Mouse (Mus musculus) midbrain, embryonic 14.5 days (tissue): ENCODE measurements around the gene Grn. TPM values are rescaled to one million over a fixed set of nuclear protein-coding genes. Genes with fewer than 3 reads are reported as not detected.

Experiments used
- ATAC-seq: fragments of 200-750 bp; cut with Nextera tagmentation; 2 replicates; pipeline ENCODE4 v1.8.0; 2017; ENCODE audit warnings: moderate number of reproducible peaks, moderate library complexity; ENCODE audit not compliant: low FRiP score, low TSS enrichment
- DNase-seq: peaks from one replicate; pipeline ENCODE4 v3.0.0-alpha.2; 2015
- H3K27ac ChIP-seq: fragments of 300-500 bp; sonication (generic); replicated peaks from 2 replicates; pipeline ENCODE4 v1.5.1; 2014; ENCODE audit warnings: mild to moderate bottlenecking, low read depth, low read length, moderate library complexity
- H3K27me3 ChIP-seq: fragments of 300-500 bp; sonication (generic); 2 replicates; pipeline ENCODE4 v1.6.1; 2014; ENCODE audit warnings: low read length, control low read depth, mixed read lengths; ENCODE audit not compliant: control insufficient read depth, insufficient read depth
- H3K36me3 ChIP-seq: fragments of 300-500 bp; sonication (generic); 2 replicates; pipeline ENCODE4 v1.6.1; 2014; ENCODE audit warnings: low read length, control low read depth; ENCODE audit not compliant: control insufficient read depth, insufficient read depth
- H3K4me1 ChIP-seq: fragments of 300-500 bp; sonication (generic); 2 replicates; pipeline ENCODE4 v1.6.1; 2014; ENCODE audit warnings: mild to moderate bottlenecking, antibody characterized with exemption, low read length, control low read depth; ENCODE audit not compliant: control insufficient read depth, insufficient read depth
- H3K4me2 ChIP-seq: fragments of 300-500 bp; sonication (generic); 2 replicates; pipeline ENCODE4 v1.6.1; 2014; ENCODE audit warnings: mild to moderate bottlenecking, low read length, moderate library complexity
- H3K4me3 ChIP-seq: fragments of 300-500 bp; sonication (generic); replicated peaks from 2 replicates; pipeline ENCODE4 v1.5.1; 2014; ENCODE audit warnings: low read depth, low read length
- H3K9ac ChIP-seq: fragments of 300-500 bp; sonication (generic); replicated peaks from 2 replicates; pipeline ENCODE4 v1.6.1; 2014; ENCODE audit warnings: mild to moderate bottlenecking, low read length, moderate library complexity
- H3K9me3 ChIP-seq: fragments of 300-500 bp; sonication (generic); 2 replicates; pipeline ENCODE4 v1.6.1; 2016; ENCODE audit warnings: low read length, control low read depth, mixed read lengths; ENCODE audit not compliant: control insufficient read depth
- WGBS: fragments of 180-500 bp; shearing (Covaris S2); extraction: QIAGEN DNeasy Blood & Tissue Kit; methylation state at CpG from one replicate; pipeline ENCODE4 v1.1.7; 2014; 5-methylcytosine and 5-hydroxymethylcytosine counted together
- polyA plus RNA-seq: library from polyadenylated mRNA; unstranded; fragments of >200 nt; fragmentation: Nextera tagmentation; extraction: Ambion mirVana; gene quantifications from 2 replicates; pipeline ENCODE4 v1.2.1, GENCODE M21; 2014

Grn gene
- polyA plus RNA-seq, 1 experiment from 2014 or later = 45.5 TPM

GRCm38 (mm10) chr11:102392441-102393237 lies 37.5 kb upstream of the Grn start:
- Histone ChIP-seq H3K36me3 (no peaks in the 10 kb centered on the region), H3K4me1 (peaks cover 42% of the 10 kb centered on the region), H3K9me3 (no peaks in the 10 kb centered on the region), H3K9ac (peak overlapping the region; percentile 93), H3K27me3 (no peaks in the 10 kb centered on the region), H3K27ac (peak overlapping the region; percentile 96), H3K4me2 (peak overlapping the region; percentile 95), H3K4me3 (peak overlapping the region; percentile 89)
- 20% methylated on average over 15 of the region's 15 CpGs for WGBS
- DNase-seq (no peak), ATAC-seq (peak; percentile 59)

GRCm38 (mm10) chr11:102393238-102393634 lies 36.9 kb upstream of the Grn start, which contains the start of gene Rundc3a:
Gene Rundc3a (plus strand): TSS chr11:102393403.
- ATAC-seq (peak; percentile 91), DNase-seq (peak; percentile 98)
- H3K27ac ChIP-seq = peak within 1 kb of the TSS; percentile 96
- H3K36me3 ChIP-seq = no peaks in the 10 kb centered on the region; the same call in 1 of the 2 replicates
- 1% methylated on average over 34 of the region's 34 CpGs for WGBS
- no peaks in the 10 kb centered on the region for H3K9me3 ChIP-seq
- peaks cover 46% of the 10 kb centered on the region for H3K4me1 ChIP-seq
- peak within 1 kb of the TSS; percentile 89 for H3K4me3 ChIP-seq
- peak within 1 kb of the TSS; percentile 95 for H3K4me2 ChIP-seq
- no peaks in the 10 kb centered on the region for H3K27me3 ChIP-seq
- H3K9ac ChIP-seq = peak within 1 kb of the TSS; percentile 93

DNA sequence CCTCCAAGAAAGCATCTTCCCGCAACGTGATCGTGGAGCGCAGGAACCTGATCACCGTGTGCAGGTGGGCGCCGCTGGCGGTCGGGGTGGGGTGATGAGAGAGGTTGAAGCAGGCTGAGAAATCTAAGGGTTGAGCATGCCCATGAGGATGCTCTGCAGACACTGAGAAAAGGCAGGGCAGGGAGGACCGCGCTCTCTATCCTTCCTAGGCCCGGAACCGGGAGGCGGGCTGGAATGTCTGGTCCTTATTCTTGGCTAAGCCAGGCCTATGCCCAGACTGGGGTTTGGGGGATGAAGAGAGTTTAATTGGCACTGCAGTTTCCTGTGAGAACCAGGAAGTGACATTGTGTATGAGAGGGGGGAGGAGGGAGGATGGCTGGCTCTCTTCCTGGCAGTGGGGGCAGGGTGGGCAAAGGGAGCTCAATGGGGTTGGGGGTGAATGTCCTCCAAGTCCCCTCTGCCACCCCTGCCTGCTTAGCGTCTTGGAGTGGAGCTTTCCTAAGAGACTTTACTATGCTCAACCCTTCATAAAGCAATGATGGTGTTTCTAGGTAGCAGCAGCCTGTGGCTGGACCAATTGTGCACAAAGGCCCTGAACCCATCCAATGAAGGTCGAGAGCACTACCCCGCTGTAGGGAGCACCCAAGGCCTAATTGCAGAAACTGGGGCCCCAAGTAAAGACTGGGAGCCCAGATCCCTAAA lies 36.2 kb upstream of the Grn start:
- H3K27ac ChIP-seq = peak overlapping the region; percentile 96
- H3K4me1 ChIP-seq = peaks cover 50% of the 10 kb centered on the region
- peak overlapping the region; percentile 89 for H3K4me3 ChIP-seq
- no peaks in the 10 kb centered on the region for H3K27me3 ChIP-seq
- no peaks in the 10 kb centered on the region for H3K9me3 ChIP-seq
- ATAC-seq = peak; percentile 49
- H3K36me3 ChIP-seq = peaks cover 6% of the 10 kb centered on the region
- H3K4me2 ChIP-seq = peak overlapping the region; percentile 95
- WGBS = 5% methylated on average over 17 of the region's 17 CpGs
- DNase-seq = peak; percentile 82
- H3K9ac ChIP-seq = peak overlapping the region; percentile 93

DNA sequence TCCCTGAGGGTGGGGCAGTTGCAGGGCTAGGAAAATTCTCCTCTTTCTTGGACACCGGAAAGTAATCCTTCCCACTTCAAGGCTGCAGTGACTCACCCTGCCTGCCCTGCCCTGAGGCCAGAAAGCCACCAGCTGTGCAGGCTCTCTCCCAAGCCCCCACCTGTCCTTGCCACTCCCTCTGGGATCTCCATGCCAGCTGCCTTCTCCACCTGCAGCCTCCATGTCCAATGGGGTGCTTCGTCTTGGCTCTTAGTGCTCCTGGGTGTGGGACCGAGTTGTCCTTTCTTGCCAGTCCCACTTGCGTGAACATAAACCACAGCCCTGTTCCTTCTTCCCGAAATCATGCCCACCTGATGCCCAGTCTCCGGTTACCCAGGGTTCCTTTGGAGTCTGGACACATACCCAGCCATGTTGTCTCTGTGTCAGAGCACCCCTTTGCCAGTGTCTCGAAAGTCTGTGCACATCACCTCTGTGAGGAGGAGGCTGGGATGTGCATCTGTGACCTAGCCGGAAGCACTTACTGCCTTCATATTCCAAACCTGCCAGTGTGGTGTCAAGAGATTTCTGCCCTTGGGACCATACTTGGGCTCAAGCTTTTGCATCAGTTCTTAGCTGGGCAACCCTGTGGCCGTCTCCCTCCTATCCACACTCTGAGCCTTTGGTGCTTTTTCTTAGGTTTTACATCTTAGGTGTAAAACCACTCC lies 35.5 kb upstream of the Grn start:
- H3K36me3 ChIP-seq = peaks cover 13% of the 10 kb centered on the region
- H3K4me2 ChIP-seq = peak overlapping the region; percentile 95
- H3K4me3 ChIP-seq = peak overlapping the region; percentile 89
- ATAC-seq (no peak), DNase-seq (no peak)
- peak overlapping the region; percentile 96 for H3K27ac ChIP-seq
- no peaks in the 10 kb centered on the region for H3K9me3 ChIP-seq
- no peaks in the 10 kb centered on the region; the same call in 1 of the 2 replicates for H3K27me3 ChIP-seq
- 61% methylated on average over 9 of the region's 9 CpGs for WGBS
- peak overlapping the region; percentile 93 for H3K9ac ChIP-seq
- H3K4me1 ChIP-seq = peaks cover 53% of the 10 kb centered on the region

DNA sequence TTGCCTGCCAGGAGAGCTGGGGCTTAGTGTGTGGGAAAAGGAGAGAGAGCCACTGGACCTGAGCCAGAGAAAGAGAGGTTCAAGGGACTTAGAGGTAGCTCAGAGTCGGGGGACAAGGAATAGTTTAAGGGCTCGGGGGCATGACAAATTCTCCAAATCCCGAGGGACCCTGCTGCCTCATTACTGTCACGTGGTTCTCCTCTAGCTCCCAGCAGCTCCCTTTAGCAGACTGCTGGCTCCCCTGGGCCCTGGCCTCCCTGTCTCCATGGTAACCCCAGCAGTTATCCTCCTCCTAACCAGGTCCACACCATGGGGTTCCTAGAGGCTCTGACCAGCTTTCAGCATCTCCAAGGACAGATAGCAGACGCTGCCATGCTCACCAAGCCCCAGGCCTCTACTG lies 34.9 kb upstream of the Grn start:
- Histone ChIP-seq H3K4me2 (peak overlapping the region; percentile 95), H3K9me3 (no peaks in the 10 kb centered on the region), H3K36me3 (peaks cover 20% of the 10 kb centered on the region), H3K4me3 (peak overlapping the region; percentile 89), H3K27me3 (no peaks in the 10 kb centered on the region; the same call in 1 of the 2 replicates), H3K9ac (peak overlapping the region; percentile 93), H3K4me1 (peaks cover 58% of the 10 kb centered on the region), H3K27ac (peak overlapping the region; percentile 96)
- WGBS = 3% methylated on average over 5 of the region's 5 CpGs
- ATAC-seq (no peak), DNase-seq (peak; percentile 83)

GRCm38 (mm10) chr11:102396263-102396662 lies 33.9 kb upstream of the Grn start:
- ATAC-seq (no peak), DNase-seq (no peak)
- Histone ChIP-seq H3K4me2 (peak overlapping the region; percentile 95), H3K4me1 (peaks cover 58% of the 10 kb centered on the region), H3K4me3 (peak overlapping the region; percentile 89; the same call in 1 of the 2 replicates), H3K36me3 (peaks cover 30% of the 10 kb centered on the region), H3K27me3 (no peaks in the 10 kb centered on the region; the same call in 1 of the 2 replicates), H3K27ac (no peak overlapping the region), H3K9me3 (no peaks in the 10 kb centered on the region), H3K9ac (peak overlapping the region; percentile 93; the same call in 1 of the 2 replicates)
- WGBS = 60% methylated on average over 6 of the region's 6 CpGs

- no peak for ATAC-seq
- H3K4me1 ChIP-seq = peaks cover 58% of the 10 kb centered on the region
- peaks cover 35% of the 10 kb centered on the region for H3K36me3 ChIP-seq
- peak overlapping the region; percentile 89; the same call in 1 of the 2 replicates for H3K4me3 ChIP-seq
- no peak overlapping the region; the same call in 1 of the 2 replicates for H3K9ac ChIP-seq
- no peak overlapping the region for H3K27ac ChIP-seq
- H3K27me3 ChIP-seq = no peaks in the 10 kb centered on the region; the same call in 1 of the 2 replicates
- no peaks in the 10 kb centered on the region for H3K9me3 ChIP-seq
- no peak for DNase-seq
- WGBS = 69% methylated on average over 7 of the region's 7 CpGs
- peak overlapping the region; percentile 95 for H3K4me2 ChIP-seq
Observed at GRCm38 (mm10) chr11:102396671-102397141, 33.4 kb upstream of the Grn start.
